Mouse (Mus musculus) ES-Bruce4 (cell line): ENCODE data around the gene Sertad1. TPM values are rescaled to one million over a fixed set of nuclear protein-coding genes. Genes with fewer than 3 reads are reported as not detected.

Source experiments
- H3K27ac ChIP-seq: 2 replicates; pipeline ENCODE4 v1.5.1; 2012; ENCODE audit warnings: low read length, inconsistent platforms; ENCODE audit not compliant: insufficient read depth
- H3K27me3 ChIP-seq: 2 replicates; pipeline ENCODE4 v1.6.1; 2012; ENCODE audit warnings: mild to moderate bottlenecking, low read length, inconsistent platforms; ENCODE audit not compliant: control insufficient read depth, poor library complexity, insufficient read depth, severe bottlenecking
- H3K36me3 ChIP-seq: 2 replicates; pipeline ENCODE4 v1.6.1; 2012; ENCODE audit warnings: inconsistent platforms, mild to moderate bottlenecking, low read length, moderate library complexity; ENCODE audit not compliant: control insufficient read depth, poor library complexity, insufficient read depth, severe bottlenecking
- H3K4me1 ChIP-seq: one replicate; pipeline ENCODE4 v1.8.1; 2011; ENCODE audit warnings: low read length; ENCODE audit not compliant: control insufficient read depth, insufficient read depth
- H3K4me3 ChIP-seq: 2 replicates; pipeline ENCODE4 v1.5.1; 2011; ENCODE audit warnings: low read depth, mild to moderate bottlenecking, low read length
- H3K9ac ChIP-seq: 2 replicates; pipeline ENCODE4 v1.6.1; 2012; ENCODE audit warnings: low read depth, mild to moderate bottlenecking, inconsistent platforms; ENCODE audit not compliant: poor library complexity, severe bottlenecking
- H3K9me3 ChIP-seq: replicated peaks from 2 replicates; pipeline ENCODE4 v1.6.1; 2012; ENCODE audit warnings: mild to moderate bottlenecking, low read length, inconsistent platforms; ENCODE audit not compliant: control insufficient read depth, poor library complexity, insufficient read depth, severe bottlenecking
- CTCF ChIP-seq: IDR thresholded peaks from one replicate; pipeline ENCODE4 v1.8.1; 2011; ENCODE audit warnings: low read depth, low read length
- EP300 ChIP-seq: IDR thresholded peaks from 2 replicates; pipeline ENCODE4 v1.6.1; 2011; ENCODE audit warnings: low read depth, low read length; ENCODE audit not compliant: insufficient read depth
- POLR2A ChIP-seq: IDR thresholded peaks from one replicate; pipeline ENCODE4 v1.8.1; 2011; ENCODE audit warnings: low read length; ENCODE audit not compliant: insufficient read depth
- polyA plus RNA-seq: library from polyadenylated mRNA; stranded (reverse); fragments of >200 nt; gene quantifications from 2 replicates; pipeline ENCODE4 v1.2.4, GENCODE M21; 2011; ENCODE audit warnings: low read depth; ENCODE audit not compliant: missing spikeins, insufficient read depth, insufficient read length

Gene Sertad1
- polyA plus RNA-seq, 1 experiment: 8.0 TPM

DNA sequence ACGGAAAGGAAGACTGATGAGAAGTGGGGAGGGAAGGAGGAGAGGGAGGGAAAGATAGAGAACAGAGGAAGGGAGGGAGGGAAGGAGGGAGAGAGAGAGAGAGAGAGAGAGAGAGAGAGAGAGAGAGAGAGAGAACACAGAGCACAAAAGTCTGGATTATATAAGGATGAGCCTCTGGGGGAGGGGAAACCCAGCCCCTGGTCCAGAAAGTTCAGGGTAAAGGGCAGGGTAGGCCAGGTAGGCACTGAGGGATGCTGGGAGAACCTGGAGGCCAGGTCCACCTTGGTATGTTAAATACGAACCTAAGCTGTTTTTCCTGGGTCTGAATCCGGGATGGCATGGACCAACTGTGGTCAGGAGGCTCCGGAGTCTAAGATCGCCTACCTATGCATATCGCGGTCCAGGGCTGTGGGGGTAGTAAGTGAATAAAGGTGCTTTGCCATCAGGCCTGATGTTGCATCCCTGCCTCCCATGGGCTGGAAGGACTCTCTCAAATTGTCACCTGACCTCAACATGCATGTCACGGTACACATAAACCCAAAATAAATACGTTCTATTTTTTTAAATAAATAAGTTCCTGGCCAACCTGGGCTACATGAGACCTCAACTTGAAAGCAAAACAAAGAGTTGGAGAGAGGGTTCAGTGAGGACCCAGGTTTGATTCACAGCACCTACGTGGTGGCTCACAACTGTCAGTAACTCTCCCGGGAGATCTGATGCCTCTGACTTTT, 15.2 kb upstream of the Sertad1 start:
- TF ChIP-seq EP300 (no peak), CTCF (no peak), POLR2A (no peak)
- H3K36me3 ChIP-seq: peaks cover 3% of the 10 kb centered on the region
- no peaks in the 10 kb centered on the region for H3K9me3 ChIP-seq
- no peak overlapping the region for H3K27ac ChIP-seq
- H3K27me3 ChIP-seq: no peaks in the 10 kb centered on the region
- H3K9ac ChIP-seq: no peak overlapping the region
- peaks cover 2% of the 10 kb centered on the region for H3K4me1 ChIP-seq
- no peak overlapping the region for H3K4me3 ChIP-seq

DNA sequence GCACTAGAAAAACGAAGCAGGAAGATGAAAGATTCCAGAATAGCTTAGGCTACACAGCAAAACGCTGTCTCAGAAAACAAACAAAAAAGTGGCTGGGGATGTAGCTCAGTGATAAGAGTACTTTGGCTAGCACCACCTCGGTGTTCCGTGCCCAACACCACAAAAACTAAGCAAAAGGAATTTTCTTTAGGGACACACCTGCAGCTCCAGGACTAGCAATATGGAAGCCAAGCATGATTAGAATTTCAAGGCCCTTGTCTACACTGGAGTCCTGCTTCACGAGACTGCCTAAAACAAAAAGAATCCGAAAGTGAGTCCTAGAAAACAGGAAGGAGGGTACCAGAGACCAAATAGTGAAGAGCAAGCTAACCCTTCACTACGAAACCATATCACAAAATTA, 14.1 kb upstream of the Sertad1 start:
- Histone ChIP-seq H3K4me1 (peaks cover 2% of the 10 kb centered on the region), H3K9ac (peak overlapping the region; percentile 62), H3K27me3 (no peaks in the 10 kb centered on the region), H3K27ac (peak overlapping the region; percentile 77), H3K9me3 (no peaks in the 10 kb centered on the region), H3K36me3 (peaks cover 3% of the 10 kb centered on the region), H3K4me3 (peak overlapping the region; percentile 46)
- TF ChIP-seq EP300 (no peak), POLR2A (no peak), CTCF (no peak)

DNA sequence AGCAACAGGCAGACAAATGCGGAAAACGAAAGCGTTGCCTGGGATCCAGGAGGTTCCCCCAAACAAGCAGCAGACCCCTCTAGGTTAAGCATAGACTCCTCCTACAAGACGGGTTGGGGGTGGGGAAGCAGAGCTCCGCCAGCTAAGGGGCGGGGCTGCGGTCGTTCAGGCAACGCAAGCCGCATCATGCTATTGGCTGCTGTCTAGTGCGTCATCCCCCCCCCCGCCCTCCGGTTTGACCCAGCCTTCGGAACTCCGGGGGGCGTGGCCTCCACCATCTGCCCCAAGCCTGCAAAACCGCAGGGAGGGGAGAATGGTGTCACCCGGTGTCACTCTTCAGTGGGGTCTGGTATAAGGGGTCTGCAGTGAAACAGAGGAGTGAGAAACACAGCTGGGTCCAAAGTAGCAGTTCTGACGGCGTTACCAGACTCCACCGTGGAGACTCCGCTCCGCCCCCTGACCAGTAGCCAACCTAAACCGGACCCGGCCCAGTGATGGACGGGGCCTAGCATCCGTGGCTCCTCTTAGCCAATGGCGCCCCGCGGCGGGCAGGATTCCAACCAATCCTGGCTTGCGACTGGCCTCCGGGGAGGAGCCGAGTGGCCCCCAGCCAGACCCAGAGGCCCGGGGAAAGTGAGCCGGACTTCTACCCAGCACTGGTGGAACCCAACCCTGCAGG, 13.4 kb upstream of the Sertad1 start, which contains the start of gene Sertad3:
Gene Sertad3, plus strand, starts transcription at position 613 of the 679 bp plus-strand sequence.
- H3K4me3 ChIP-seq: peak within 1 kb of the TSS; percentile 82
- peak within 1 kb of the TSS; percentile 77 for H3K27ac ChIP-seq
- TF ChIP-seq POLR2A (peak; percentile 41), EP300 (no peak), CTCF (no peak)
- H3K4me1 ChIP-seq: peaks cover 2% of the 10 kb centered on the region
- peak within 1 kb of the TSS; percentile 62 for H3K9ac ChIP-seq
- H3K27me3 ChIP-seq: no peaks in the 10 kb centered on the region
- peaks cover 3% of the 10 kb centered on the region for H3K36me3 ChIP-seq
- no peaks in the 10 kb centered on the region for H3K9me3 ChIP-seq

DNA sequence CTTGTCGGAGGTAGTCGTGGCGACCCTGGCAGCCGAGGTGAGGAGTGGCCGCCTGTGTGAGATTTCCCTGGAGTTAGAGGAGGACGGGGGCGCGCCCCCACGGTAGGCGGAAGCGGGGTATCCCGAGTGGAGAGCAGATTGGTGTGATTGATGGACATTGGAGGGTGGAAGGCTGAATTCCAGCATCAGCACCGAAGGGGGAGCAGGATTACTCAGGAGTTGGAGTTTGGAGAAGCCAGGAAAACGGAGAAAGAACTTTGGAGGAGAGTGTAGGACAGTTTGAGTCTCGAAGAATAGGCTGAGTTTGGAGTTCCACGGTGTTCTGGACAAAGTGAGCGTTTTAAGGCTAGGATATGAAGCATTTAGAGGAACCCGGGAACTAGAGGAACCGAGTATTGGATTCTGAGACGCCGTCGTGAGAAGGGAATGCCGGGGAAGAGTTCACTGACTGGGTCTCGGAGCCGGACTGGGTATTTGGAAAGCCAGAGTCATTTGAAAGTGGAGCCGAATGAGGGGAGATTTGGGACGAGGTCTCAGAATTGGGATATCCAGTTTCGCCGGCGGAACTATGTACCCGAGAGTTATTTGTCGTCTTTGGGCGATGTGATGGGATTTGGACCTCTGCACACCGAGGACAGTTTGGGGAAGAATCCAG, 12.7 kb upstream of the Sertad1 start:
- H3K27ac ChIP-seq: peak overlapping the region; percentile 40; the same call in 1 of the 2 replicates
- H3K9ac ChIP-seq: peak overlapping the region; percentile 51
- peak overlapping the region; percentile 82 for H3K4me3 ChIP-seq
- TF ChIP-seq POLR2A (no peak), CTCF (no peak), EP300 (no peak)
- H3K27me3 ChIP-seq: no peaks in the 10 kb centered on the region
- H3K36me3 ChIP-seq: peaks cover 3% of the 10 kb centered on the region
- H3K9me3 ChIP-seq: no peaks in the 10 kb centered on the region
- H3K4me1 ChIP-seq: peaks cover 2% of the 10 kb centered on the region

- Histone ChIP-seq H3K9ac (peak overlapping the region; percentile 51), H3K27me3 (no peaks in the 10 kb centered on the region), H3K4me1 (peaks cover 2% of the 10 kb centered on the region), H3K27ac (peak overlapping the region; percentile 40; the same call in 1 of the 2 replicates), H3K4me3 (peak overlapping the region; percentile 82), H3K9me3 (no peaks in the 10 kb centered on the region), H3K36me3 (peaks cover 3% of the 10 kb centered on the region)
- no peak for TF ChIP-seq POLR2A
- peak; percentile 38 for TF ChIP-seq CTCF
- peak; percentile 4; the same call in 1 of the 2 replicates for TF ChIP-seq EP300
Observed at GRCm38 (mm10) chr7:27474490-27474954, 12.2 kb upstream of the Sertad1 start.

DNA sequence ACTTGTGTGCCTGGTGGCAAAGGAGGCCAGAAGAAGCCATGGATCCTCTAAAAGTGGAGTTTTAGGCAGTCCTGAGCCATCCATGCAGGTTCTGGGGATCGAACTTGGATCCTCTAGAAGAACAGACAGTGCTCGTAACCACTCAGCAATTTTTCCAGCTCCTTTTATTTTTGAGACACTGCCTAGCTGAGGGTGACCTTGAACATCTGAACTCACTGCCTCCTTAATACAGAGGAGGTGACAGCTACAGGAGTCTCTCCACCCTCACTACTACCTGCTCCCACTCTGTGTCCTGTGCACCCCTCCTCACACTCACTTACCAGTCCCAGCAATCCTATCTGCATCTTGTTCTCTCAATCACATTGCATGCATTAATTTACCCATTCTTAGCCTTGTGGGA, 11.1 kb upstream of the Sertad1 start:
- H3K36me3 ChIP-seq: peaks cover 3% of the 10 kb centered on the region
- H3K27ac ChIP-seq: no peak overlapping the region
- H3K4me3 ChIP-seq: no peak overlapping the region
- H3K9ac ChIP-seq: no peak overlapping the region
- H3K27me3 ChIP-seq: no peaks in the 10 kb centered on the region
- H3K9me3 ChIP-seq: no peaks in the 10 kb centered on the region
- H3K4me1 ChIP-seq: peaks cover 2% of the 10 kb centered on the region
- TF ChIP-seq CTCF (no peak), EP300 (no peak), POLR2A (no peak)
